Mouse (Mus musculus) cerebellum, postnatal 25 days (tissue): ENCODE measurements around the gene Nup35.

Source experiments
- DNase-seq, 2 experiments: peaks; one replicate each; pipeline ENCODE4 v3.0.0; 2021; ENCODE audit warnings: mixed read lengths in 2 of 2

Nup35 gene

DNA sequence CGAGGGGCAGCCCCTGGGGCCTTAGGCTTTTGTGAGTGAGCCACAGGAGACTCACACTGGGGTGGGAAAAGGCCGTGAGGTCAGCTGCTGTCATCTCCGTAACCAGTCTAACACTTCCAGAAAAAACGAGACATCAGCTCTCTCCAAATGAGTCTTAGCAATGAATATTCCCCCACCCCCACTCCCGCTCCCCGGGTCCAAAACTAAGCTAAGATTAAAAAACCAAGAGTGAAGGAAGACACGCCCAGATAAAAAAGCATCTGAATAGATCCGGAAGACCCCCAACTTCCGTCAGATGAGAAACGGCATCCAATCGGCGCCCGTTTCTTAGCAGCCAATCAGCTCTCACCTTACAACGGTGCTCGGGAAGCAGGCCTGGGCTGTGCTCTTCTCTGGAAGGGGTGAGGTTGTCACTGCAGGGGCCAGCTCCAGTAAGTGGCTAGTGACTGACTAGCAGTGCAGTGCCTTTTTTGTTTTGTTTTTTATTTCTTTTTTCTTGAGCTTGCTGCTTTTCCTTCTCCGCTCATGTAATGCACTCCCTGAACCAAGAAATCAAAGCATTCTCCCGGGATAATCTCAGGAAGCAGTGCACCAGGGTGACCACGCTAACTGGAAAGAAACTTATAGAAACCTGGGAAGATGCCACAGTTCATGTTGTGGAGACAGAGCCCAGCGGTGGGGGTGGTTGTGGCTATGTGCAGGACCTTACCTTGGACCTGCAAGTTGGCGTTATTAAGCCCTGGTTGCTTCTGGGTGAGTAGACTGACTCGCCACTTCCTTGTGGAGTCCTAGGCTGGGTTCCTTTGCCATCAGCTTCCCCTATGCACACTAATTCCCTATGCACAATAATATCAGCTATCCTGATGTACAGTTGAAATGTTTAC, at the start of gene Nup35, which contains the start of gene Dusp19:
Nup35 (plus strand) TSS at position 383 of the 884 bp plus-strand sequence.
Dusp19 (plus strand) TSS at position 192 of the 884 bp plus-strand sequence.
- peak; percentile 97 for DNase-seq

DNA sequence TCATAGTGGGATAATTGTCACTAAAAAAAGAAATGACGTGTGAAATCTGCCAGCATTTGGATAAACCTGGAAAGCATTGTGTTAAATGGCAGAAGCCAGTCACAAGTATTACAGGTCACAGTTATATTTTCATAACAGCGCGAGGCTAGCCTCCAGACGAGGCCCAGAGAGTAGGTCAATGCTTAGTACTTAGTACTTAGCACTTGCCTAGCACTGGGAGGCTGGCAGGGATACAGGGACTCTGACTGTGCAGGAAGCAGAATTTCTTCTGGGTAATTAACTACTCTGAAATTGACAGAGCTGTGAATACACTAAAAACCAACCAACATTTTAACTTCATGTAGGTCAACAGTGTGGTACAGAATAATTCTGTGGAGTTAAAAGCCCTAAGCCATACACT, 49.6 kb upstream of the Nup35 start:
- peak; percentile 29 to 68 for DNase-seq

- peak in 1 of 2 experiments; percentile 25 for DNase-seq
Observed at GRCm38 (mm10) chr2:80570656-80571055, 46.4 kb upstream of the Nup35 start.

DNA sequence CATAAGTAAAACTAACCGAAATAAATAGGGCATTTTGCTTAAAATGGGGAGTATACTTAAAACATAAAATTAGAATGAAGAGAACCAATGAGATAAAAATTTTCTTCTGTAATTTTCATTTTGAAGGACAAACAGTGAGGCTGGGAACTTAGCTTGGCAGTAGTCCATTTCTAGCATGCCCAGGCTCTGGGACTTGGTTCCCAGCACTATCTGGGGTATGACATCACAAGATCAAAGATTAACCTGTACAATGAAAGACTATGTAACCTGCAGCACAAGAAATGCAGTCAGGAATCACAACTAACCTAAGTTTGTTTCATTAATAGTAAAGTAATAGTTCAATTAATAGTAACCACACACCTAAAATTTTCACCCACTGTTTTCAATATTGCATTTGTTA, 39.8 kb upstream of the Nup35 start:
- DNase-seq, result no peak

GRCm38 (mm10) chr2:80579253-80579891, 37.7 kb upstream of the Nup35 start:
- DNase-seq, result no peak

DNA sequence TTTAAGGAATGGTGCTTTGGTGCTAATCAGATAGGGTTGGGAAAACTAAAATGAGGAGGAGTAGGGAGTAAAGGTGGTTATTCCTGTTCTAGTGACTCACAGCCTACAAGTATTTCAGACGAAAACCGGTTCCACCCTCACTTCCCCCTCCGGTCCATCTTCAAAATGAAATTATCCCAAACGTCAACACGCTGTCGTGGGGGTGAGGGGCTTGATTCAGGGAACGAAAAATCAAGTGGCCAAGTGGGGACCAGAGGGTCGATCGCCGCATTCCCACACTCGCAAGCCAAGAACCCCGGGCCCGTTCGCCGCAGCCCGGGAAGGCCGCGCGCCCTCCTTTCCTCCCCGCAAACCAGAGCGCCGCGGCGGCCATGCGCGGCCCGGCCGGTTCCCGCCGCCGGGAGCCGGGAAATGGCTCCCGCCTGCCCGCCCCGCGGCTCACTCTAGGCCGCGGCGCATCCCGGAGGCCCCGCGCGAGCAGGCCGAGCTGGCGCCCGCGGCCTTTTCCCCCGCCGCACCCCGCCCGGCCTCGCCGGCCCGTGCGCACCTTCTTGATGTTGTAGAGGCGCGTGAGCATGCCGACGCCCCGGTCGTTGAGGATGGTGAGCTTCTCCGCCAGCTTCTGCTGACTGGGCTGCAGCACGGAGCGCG, 36.6 kb upstream of the Nup35 start:
- peak in 1 of 2 experiments; percentile 75 for DNase-seq

DNA sequence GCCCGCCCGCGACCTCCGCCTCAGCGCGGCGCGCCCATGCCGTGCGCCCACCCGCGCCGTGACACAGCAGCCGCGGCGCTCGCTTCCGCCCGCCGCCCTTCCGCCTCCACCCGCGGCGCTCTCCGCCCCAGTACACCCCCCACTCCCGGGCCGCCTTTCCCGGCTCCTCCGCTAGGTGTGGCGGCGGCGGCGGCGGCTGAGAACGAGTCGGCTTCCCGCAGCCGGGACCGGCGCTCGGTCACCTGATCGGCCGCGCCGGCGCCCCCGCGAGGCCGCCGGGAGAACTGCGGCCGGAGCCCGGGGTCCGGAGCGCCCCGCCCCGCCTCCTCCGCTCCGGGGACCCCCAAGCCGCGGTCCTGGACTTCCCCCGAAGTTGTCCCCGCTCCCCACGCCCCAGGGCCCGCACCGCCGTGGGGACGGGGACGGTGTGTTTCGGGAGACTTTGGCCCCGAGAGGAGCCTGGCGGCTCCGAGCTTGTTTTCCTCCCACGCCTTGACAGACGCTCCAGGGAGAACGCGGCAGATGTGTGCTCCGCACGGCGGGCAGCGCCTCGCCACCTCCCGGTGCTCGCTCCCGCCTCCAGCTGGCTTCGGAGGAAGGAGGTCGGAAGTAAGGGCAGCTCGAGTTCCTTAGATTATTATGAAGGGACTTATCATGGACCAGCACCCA, 35.9 kb upstream of the Nup35 start, which contains the start of gene Nckap1:
Nckap1 (minus strand) TSS at position 338 of the 669 bp plus-strand sequence.
- DNase-seq, result peak; percentile 93 to 96

DNA sequence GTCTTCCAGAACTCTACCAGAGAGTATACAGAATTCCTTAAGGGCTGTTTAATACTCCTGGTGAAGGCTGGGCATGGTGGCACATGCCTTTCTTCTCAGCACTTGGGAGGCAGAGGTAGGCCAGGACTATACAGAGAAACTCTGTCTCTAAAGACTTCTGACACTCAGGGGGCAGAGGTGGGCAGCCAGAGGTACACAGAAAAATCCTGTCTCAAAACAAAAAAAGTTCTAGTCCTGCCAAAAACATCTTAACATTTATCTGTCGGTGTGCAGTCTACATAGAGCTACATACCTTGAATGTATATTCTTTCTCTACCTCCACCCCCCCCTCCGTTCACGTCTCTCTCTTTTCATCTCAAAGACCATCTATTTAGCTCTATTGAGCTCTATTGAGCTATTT, 34.7 kb upstream of the Nup35 start:
- DNase-seq, result no peak

DNA sequence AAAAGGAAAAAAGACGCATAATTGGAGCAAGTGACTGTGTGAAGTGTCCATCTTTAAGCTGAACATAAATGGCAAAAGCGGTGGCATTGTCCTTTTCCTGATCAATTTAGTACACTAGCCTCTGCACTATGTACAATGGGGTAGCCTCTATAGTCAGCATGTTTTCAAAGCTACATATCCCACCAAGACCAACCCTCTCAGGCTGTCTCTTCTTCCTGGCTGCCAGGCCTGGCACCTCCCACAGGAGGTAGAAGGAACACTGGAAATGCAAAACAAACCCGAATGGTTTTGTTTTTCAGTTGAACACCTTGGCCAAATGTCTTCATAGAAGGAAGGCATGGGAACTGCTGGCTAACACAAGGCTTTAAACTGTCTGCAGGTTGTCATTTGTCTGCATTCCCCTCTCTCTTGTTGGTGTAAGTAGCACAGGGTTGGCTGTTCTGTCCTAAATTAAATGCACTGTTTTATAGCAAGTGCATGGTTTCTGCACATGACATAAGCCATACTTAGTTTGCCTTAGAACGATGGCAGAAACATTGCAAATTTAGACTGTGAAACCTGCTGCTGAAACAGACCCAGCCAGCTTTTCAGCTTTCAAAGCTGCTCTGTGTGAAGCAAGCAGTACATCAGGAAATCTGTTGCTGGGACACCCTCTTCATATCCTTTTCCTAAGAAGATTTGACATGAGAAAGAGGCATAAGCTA, 22.7 kb upstream of the Nup35 start:
- DNase-seq, result no peak

DNA sequence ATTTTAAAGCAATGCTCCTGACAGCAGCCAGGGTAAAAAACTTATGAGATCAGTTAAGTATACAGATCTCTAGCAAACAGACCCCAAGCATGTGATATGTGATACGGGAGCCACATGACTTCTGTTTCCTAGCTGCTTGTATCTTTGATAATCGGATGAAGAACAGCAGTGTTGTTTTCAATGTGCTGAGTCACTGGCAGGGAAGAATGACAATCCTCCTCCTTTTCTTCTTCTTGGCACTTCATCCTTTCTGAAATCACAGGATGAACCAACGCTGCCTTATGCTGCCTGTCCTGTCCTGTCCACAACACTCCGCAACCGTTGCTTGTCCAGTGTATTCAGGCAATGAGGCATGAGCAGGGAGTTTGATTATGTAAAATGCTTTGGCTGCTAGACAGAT, 20.1 kb upstream of the Nup35 start:
- no peak for DNase-seq

GRCm38 (mm10) chr2:80599850-80600249, 17.2 kb upstream of the Nup35 start:
- DNase-seq, result no peak

DNA sequence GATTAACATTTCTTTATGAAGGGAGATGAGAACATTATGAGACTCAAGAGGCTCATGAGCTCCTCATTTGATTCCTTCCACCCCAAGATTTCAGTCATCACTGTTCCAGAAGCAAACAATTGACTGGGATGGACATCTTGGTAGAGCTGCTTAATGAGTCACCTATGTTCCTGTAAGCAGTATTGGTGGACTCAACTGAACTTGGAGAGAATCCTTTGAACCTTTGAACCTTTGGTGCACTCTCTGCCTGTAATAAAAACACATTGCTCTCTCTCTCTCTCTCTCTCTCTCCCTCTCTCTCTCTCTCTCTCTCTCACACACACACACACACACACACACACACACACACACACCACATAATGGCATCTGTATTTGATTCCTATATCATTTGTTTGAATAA, 16.4 kb upstream of the Nup35 start:
- no peak for DNase-seq

- DNase-seq, result no peak
Observed at GRCm38 (mm10) chr2:80602756-80603155, 14.3 kb upstream of the Nup35 start.

DNA sequence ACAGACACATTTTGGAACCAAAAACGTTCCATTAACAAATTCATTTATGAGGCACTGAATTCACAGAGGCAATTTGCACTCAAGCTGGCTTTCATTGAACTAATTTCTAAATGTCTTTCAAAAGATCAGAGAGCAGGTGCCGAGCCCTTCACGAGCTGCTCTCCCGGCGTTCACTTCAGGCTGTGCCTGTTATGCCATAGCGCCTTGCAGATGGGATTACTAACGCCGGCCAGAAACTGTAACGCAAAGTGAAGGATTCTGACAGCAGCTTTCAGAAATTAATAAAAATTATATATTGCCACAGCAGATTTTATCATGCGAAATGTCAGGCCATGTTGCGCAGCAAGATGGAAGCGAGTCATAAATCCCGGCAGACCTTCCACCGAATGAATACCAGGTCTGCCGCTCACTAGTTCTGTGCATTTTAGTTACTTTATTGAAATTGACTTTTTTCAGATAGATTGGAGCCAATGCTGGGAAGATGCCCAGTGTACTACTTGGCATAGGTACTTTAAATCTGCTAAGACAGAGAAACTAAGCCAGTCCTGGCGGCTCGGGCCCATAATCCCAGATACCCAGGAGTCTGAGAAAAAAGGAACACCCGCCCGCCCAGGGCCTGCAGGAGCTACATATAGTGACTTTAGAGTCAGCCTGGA, 13.1 kb upstream of the Nup35 start:
- peak; percentile 35 to 37 for DNase-seq

DNA sequence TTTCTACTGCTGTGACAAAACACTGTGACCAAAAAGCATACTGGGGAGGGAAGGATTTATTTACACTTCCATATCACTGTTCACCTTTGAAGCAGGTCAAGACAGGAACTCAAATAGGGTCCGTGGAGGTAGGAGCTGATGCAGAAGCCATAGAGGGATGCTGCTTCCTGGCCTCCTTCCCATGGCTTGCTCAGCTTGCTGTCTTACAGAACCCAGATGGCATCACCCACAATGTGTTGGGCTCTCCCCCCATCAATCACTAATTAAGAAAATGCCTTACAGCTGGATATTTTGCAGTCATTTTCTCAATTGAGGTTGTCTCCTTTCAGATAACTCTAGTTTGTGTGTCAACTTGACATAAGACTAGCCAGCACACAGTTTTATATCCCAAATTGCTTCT, 4.8 kb upstream of the Nup35 start:
- DNase-seq, result no peak

- peak in 1 of 2 experiments; percentile 22 for DNase-seq
Observed at GRCm38 (mm10) chr2:80612796-80613195, 4.2 kb upstream of the Nup35 start.

- DNase-seq, result no peak
Observed at GRCm38 (mm10) chr2:80618991-80619390, 2.0 kb downstream of the Nup35 start.

DNA sequence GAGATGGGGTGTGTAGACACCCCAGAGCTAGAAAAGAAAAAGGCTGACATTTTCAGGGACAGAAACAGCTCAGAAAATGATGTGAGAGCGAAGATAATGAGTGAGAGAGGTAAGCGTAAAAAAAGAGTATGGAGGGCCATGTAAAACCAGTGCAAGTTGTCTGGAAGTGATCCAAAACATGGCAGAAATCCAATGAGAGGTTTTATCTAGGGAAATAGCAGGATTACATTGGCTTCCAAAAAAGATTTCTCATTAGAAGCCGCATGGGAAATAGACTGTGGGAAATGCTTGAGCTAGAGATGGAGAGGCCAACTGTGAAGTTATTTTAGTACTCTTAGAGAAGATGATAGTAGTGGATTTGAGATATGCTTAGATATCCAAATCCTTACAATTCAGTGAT, 4.9 kb downstream of the Nup35 start:
- DNase-seq, result no peak

DNA sequence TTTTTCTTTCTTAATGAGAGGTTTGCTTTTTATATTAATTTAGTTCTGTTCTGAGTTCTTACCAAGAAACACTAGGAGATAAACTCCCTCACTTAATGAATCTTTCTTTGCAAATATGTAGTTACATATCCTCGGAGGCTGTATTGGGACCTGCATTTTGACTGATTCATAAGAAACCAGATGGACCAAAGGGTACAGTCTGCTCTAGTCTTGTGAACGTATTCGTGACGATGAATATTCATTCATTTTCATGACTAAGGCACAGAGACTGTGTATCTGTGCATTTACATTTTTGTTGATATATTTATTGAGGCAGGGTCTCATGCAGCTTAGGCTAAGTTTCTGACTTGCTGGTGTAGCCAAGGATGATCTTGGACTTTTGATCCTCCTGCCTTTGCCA, 7.5 kb downstream of the Nup35 start:
- no peak for DNase-seq

DNA sequence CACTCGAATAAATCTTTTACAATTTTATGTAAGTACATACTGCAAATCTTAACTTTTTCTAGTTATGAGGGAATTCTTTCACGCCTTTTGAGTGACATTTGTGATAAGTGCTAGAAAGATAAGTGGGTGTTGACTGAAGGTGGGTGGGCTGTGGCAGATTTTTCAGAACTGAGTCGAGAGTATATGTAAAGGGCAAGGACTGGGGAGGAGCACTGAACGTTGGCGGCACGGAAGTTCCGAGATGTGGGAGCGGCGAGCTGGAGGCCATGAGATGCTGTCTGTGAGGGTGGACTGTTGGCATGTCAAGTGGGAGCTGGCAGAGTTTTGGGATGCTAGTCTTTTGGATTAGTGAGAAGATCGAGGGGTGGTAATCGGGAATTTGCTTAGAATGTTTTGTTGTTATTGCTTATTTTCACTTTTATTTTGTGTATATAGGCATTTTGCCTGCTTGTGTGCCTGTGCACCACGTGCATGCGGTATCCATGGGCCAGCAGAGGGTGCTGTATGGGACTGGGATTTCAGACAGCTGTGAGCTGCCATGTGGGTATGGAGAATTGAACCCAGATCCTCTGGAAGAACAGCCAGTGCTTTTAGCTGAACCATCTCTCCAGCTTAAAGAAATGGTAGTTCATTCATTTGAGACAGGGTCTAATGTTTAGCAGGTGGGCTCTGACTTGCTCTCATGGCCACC, 15.4 kb downstream of the Nup35 start:
- DNase-seq, result no peak
